ENCODE assay signal across 9 mouse cellular contexts in the genomic region with DNA sequence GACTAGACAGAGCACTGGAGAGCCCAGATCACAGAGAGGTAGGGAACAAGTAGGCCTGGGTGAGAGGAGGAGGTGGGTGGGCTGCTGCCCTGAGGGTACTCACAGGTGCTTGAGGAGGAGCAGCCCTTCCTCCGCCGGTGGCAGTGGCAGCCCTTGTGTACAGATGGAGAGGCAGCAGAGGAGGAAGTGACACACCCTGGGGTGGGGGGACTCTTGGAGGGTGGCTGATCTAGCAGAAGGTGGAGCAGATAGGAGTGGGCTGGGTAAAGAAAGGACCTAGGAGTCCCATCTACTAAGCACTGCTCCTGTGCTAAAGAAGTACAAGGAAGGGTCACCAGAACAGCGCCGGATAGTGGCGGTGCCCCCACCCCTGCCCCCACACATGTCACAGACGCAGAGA. TPM values are rescaled to one million over a fixed set of nuclear protein-coding genes. Genes with fewer than 3 reads are reported as not detected.
DNase-seq lines count a peak whose midpoint lies in the region; ATAC-seq lines count a peak whose summit lies in the region.
"Had no signal": no experiment of that assay in that cellular context is flagged by ENCODE, and none has a peak within 500 bp of the region (broad histone marks: within the 10 kb centered on the region; RNA-seq: fewer than 3 reads in every experiment).

Gene Itgb7, minus strand, starts transcription at position 197 of the 400 bp plus-strand sequence.

- no peak; the same call in 1 of the 2 replicates for ATAC-seq in heart, embryonic 15.5 days (replicated peaks; ENCODE audit: insufficient number of reproducible peaks, insufficient read depth, low FRiP score, low read depth)

- H3K27ac ChIP-seq in heart, embryonic 15.5 days, result no peak within 1 kb of the TSS

- no peak for DNase-seq in heart, adult 8-10 months (ENCODE audit: low spot score)
- peak; percentile 51 for DNase-seq in lung, postnatal 10 days
- peak; percentile 78 for DNase-seq in thymus, postnatal 0 days (ENCODE audit: low spot score)
- DNase-seq in gastrocnemius, postnatal 14 days, result no peak
- DNase-seq in layer of hippocampus, postnatal 10 days (ENCODE audit: low spot score in 2 of 2), result no peak
- no peak for DNase-seq in right cerebral cortex, postnatal 25 days
- DNase-seq: gastrocnemius, postnatal 10 days had no signal

- no peaks in the 10 kb centered on the region for H3K36me3 ChIP-seq in heart, embryonic 15.5 days
- no peaks in the 10 kb centered on the region for H3K36me3 ChIP-seq in erythroblast, embryonic 14.5 days (ENCODE audit: control insufficient read depth)

- H3K4me1 ChIP-seq in heart, embryonic 15.5 days (replicated peaks), result peaks cover 11% of the 10 kb centered on the region
- H3K4me1 ChIP-seq in erythroblast, embryonic 14.5 days (ENCODE audit: control insufficient read depth), result peaks cover 51% of the 10 kb centered on the region

- peaks cover 5% of the 10 kb centered on the region; the same call in 1 of the 2 replicates for H3K27me3 ChIP-seq in heart, embryonic 15.5 days
- no peaks in the 10 kb centered on the region; the same call in 1 of the 2 replicates for H3K27me3 ChIP-seq in erythroblast, embryonic 14.5 days (ENCODE audit: control insufficient read depth)

- 26% methylated on average over 6 of the region's 6 CpGs for WGBS in heart, embryonic 15.5 days

- H3K4me3 ChIP-seq in heart, embryonic 15.5 days, result no peak within 1 kb of the TSS
- peak within 1 kb of the TSS; percentile 58 for H3K4me3 ChIP-seq in erythroblast, embryonic 14.5 days (replicated peaks)

- 0 out of 2 replicates have a peak within 1 kb of the TSS, but pooled peaks have one; percentile 3 for H3K9ac ChIP-seq in heart, embryonic 15.5 days

- intact Hi-C loops in gastrocnemius, postnatal 14 days (cut with DNase I; ENCODE audit: low total_unique reads), result no loop called here

- no peaks in the 10 kb centered on the region for H3K9me3 ChIP-seq in heart, embryonic 15.5 days (replicated peaks)
- H3K9me3 ChIP-seq in erythroblast, embryonic 14.5 days (ENCODE audit: control insufficient read depth, low read length), result no peaks in the 10 kb centered on the region

- no peak within 1 kb of the TSS for H3K4me2 ChIP-seq in heart, embryonic 15.5 days

RNA-seq across cellular contexts. Expression of gene Itgb7, which starts in this region (rescaled TPM):
- 1.7 and 8.9 TPM in 2 replicates for polyA plus RNA-seq in heart, embryonic 15.5 days (2015; fragmentation: Nextera tagmentation; extraction: Ambion mirVana)
- 1 to 10 TPM in 2 of 4 experiments, under 1 TPM in 2; 0.82 to 3.2 (median 1.5) TPM for total RNA-seq in heart, adult 8-10 months (2022)
- 1.4 and 2.1 TPM in 2 replicates for polyA plus RNA-seq in erythroblast, embryonic 14.5 days (2012)
- 65.6 and 68.7 TPM in 2 replicates for polyA plus RNA-seq in thymus, postnatal 0 days (2015; fragmentation: Nextera tagmentation; extraction: Ambion mirVana)
- total RNA-seq in gastrocnemius, postnatal 14 days (2021), result 1 to 10 TPM; 1.0 to 1.1 TPM
- 1 to 10 TPM; 1.3 to 2.5 TPM for total RNA-seq in layer of hippocampus, postnatal 10 days (2021)

Comparison
In these comparisons a context has a peak if more than half of its experiments do, and no peak if none do; other contexts are left out.
1. DNase-seq: peak in lung, postnatal 10 days (single experiment) and thymus, postnatal 0 days (single experiment); none in heart, adult 8-10 months (single experiment), gastrocnemius, postnatal 14 days (single experiment), layer of hippocampus, postnatal 10 days (0 of 2) and right cerebral cortex, postnatal 25 days (single experiment).